Mouse (Mus musculus): Measurements from ENCODE around the gene Klc1.

Klc1 gene

DNA sequence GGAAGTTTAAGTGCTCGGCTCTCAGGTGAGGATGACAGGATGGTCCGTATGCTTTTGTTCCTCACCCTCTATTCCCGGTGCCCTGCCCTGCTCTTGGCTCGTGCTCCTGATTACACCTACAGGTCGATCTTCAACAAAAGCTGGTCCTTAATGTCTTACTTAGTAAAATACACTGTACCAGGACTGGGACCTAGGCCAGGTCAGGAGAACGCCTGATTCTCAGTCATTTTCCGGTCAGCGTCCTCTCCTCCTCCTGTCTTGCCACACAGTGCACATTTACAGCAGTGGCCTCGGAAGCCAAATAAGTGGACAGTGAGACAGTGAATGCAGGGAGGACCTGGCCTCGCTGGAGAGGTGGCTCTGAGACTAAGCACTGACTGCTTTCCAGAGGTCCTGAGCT is 12.0 kb downstream of the Klc1 start:
- DNase-seq (ENCODE audit: low read depth, low spot score), result no peak

- no peak for DNase-seq (ENCODE audit: low read depth, low spot score)
Observed at GRCm38 (mm10) chr12:111774156-111774555, 15.5 kb downstream of the Klc1 start.

DNA sequence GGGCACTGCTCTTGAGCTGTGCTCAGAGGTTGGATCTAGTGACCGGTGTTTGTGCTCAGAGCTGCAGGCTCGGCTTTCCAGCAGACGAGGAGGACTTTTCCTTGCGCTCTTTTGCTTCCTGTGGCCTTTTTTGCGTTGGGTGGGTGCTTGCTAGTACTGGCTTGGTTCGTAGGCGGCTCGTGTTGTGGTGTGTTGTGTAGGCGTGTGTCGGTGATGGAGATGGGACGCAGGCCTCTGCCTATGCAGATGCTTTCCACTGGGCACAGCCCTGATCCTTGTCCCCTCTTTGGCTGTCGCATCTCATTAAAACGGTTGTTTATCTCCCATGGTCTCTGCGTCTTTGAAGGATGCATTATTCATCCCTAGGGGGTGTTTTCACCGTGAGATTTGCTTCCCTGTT is 16.2 kb downstream of the Klc1 start:
- peak; percentile 52 for DNase-seq (ENCODE audit: low read depth, low spot score)

GRCm38 (mm10) chr12:111777919-111778318 is 19.3 kb downstream of the Klc1 start:
- DNase-seq (ENCODE audit: low read depth, low spot score), result no peak

GRCm38 (mm10) chr12:111779544-111779943 is 20.9 kb downstream of the Klc1 start:
- no peak for DNase-seq (ENCODE audit: low read depth, low spot score)

GRCm38 (mm10) chr12:111785174-111785573 is 26.5 kb downstream of the Klc1 start:
- no peak for DNase-seq (ENCODE audit: low read depth, low spot score)

- DNase-seq (ENCODE audit: low read depth, low spot score), result no peak
Observed at GRCm38 (mm10) chr12:111787015-111787414, 28.4 kb downstream of the Klc1 start.

- DNase-seq (ENCODE audit: low read depth, low spot score), result no peak
Observed at GRCm38 (mm10) chr12:111790090-111790489, 31.4 kb downstream of the Klc1 start.

DNA sequence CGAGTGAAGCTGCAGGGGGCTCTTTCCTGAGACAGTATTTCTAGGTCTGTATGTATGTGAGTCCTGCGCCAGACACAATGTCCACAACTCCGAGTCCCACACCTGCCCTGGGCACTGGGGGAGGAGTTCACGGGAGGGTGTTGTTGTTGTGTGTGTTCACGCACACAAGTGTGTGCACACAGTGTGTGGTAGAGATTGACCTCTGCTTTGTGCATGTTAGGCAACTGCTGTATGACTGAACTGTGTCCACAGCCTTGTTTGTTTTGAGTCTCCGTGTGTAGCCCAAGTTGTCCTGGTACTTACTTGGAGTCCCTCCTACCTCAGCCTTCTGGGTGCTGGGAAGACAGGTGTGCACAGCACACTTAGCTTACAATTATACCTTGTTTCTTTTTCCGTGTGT is 32.0 kb downstream of the Klc1 start:
- no peak for DNase-seq (ENCODE audit: low read depth, low spot score)

DNA sequence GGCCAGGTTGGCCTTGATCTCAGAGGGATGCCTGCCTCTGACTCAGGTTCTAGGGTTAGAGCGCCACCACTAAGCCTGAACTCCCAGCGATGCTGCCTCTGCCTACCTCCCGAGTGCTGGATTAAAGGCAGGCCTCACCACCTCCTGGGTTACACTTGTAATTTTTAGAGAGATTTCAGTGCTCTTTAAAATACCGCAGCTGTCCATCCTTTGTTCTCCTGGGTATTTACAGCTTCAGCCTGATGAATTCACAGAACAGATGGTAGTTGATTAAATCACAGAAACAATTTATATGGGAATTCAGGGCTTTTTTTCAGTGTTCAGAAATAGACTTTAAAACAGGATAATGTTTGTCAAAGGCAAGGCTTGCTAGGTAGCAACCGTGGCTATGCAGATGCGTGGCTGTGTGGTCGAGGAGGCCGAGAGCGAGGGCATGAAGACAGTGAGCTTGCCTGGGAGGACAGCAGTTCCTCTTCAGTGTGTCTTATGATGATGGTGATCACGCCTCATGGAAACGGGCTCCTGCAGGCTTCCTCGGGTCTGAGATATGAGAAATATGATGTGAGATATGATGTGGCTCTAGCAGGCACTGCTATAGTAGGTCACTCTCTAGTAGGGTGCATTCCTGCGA is 32.9 kb downstream of the Klc1 start:
- DNase-seq (ENCODE audit: low read depth, low spot score), result peak; percentile 69

- DNase-seq (ENCODE audit: low read depth, low spot score), result peak; percentile 89
Observed at GRCm38 (mm10) chr12:111794102-111794501, 35.5 kb downstream of the Klc1 start.

- DNase-seq (ENCODE audit: low read depth, low spot score), result no peak
Observed at GRCm38 (mm10) chr12:111794526-111795179, 36.0 kb downstream of the Klc1 start.

- peak; percentile 80 for DNase-seq (ENCODE audit: low read depth, low spot score)
Observed at GRCm38 (mm10) chr12:111795180-111795895, 36.7 kb downstream of the Klc1 start.

GRCm38 (mm10) chr12:111797251-111797650 is 38.6 kb downstream of the Klc1 start:
- DNase-seq (ENCODE audit: low read depth, low spot score), result no peak

GRCm38 (mm10) chr12:111798493-111798892 is 39.8 kb downstream of the Klc1 start:
- DNase-seq (ENCODE audit: low read depth, low spot score), result no peak

DNA sequence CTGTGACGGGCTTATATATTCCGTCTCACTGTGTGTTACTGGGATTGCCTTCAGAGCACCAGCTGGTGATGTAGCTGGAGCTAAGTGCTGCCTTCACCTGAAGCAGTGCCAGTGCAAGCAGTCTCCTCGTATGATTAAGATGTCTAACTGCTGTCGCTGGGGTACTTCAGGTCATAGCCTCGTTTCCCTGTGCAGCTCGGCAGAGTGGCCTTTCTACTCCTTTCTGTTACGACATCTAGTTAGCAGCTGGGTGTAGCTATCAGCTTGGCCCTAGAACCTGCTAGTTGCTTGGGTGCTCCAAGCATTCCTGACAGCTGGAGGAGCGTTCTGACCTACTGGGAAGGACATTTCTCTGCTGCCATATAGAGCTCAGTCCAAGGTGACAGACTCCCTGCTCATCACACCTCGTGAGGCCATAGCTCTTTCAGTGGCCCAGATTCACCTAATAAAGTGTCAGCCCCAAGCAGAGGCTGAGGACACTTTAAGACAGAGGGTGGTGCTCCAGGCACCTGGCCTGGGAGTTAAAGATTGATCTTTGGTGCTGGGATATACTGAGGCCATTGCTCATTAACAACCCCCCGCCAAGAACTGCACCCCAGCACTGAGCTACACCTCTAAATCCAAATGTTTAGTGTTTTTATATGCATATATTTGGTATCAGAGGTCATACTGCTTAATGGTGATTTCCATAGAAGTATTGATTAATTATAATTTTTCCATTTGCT is 42.0 kb downstream of the Klc1 start:
- peak; percentile 53 for DNase-seq (ENCODE audit: low read depth, low spot score)

DNA sequence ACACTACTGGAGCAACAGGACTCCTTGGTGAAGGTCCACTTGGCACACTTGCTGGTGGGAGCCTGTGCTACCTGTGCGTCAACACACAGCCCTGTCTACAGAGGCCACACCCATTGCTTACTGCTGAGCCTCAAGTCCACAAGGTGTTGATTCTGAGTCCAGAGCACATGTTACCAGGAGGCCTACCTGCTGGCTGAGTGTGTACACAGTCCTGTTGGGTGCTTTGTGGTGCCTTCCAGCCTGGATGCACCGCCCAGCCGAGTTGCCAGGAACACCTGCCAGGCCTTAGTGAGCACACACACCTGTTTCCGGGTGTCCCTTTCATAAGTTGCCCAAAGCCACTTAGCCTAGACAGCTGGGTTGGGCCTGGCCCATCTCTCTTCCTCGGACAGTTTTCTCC is 44.9 kb downstream of the Klc1 start:
- no peak for DNase-seq (ENCODE audit: low read depth, low spot score)

DNA sequence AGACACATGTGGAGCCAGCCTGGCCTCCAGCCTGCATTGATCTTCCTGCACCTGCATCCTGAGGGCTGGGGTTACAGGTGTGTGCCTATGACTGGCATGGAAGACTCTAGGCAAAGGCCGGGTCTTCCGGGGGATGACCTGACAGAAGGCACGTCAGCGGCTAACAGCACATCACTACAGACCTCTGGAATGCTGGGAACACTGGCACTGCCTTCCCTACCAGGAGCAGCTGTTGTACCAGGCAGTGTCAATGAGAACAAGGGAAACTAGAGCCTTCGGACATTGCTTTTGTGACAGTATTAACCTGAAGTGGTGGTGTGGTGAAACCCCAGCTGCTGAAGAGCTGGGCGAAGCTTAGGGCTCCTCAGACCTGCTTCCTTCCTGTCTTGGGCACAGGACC is 50.1 kb downstream of the Klc1 start:
- peak; percentile 50 for DNase-seq (ENCODE audit: low read depth, low spot score)

DNA sequence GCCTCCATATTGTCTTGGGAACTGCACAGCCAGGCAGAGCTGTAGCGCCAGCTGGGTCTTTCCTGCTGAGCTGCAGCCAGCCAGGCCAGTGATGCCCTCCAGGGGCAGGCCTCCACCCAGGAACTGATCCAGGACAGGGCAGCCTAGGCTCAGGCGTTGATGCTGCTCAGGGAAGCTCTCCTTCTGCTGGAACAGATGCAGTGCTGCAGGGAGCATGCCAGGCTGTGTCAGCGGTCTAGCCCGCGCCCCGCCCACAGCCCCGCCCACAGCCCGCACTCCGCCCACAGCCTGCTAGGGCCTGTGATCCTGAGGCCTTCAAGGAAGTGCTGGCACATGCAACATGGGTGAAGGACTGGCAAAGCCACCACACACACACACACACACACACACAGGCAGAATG is 51.1 kb downstream of the Klc1 start:
- peak; percentile 92 for DNase-seq (ENCODE audit: low read depth, low spot score)

- DNase-seq (ENCODE audit: low read depth, low spot score), result no peak
Observed at GRCm38 (mm10) chr12:111812075-111812474, 53.4 kb downstream of the Klc1 start.

GRCm38 (mm10) chr12:111812611-111813010 is 54.0 kb downstream of the Klc1 start:
- DNase-seq (ENCODE audit: low read depth, low spot score), result no peak

GRCm38 (mm10) chr12:111813111-111813765 is 54.6 kb downstream of the Klc1 start:
- no peak for DNase-seq (ENCODE audit: low read depth, low spot score)

Measured in brain, adult 2 months (tissue).